ENCODE assay signal across 8 mouse cellular contexts in genomic region chr4:124477870-124478301, GRCm38 (mm10).
DNase-seq lines count a peak whose midpoint lies in the region; ATAC-seq and TF ChIP-seq lines count a peak whose summit lies in the region.

No protein-coding gene starts in this region.

- peaks cover 11% of the 10 kb centered on the region for H3K4me1 ChIP-seq in heart, embryonic 10.5 days
- no peaks in the 10 kb centered on the region for H3K4me1 ChIP-seq in heart, postnatal 0 days (ENCODE audit: control insufficient read depth, insufficient read depth)
- peaks cover 15% of the 10 kb centered on the region for H3K4me1 ChIP-seq in limb, embryonic 10.5 days
- peaks cover 4% of the 10 kb centered on the region; the same call in 1 of the 2 replicates for H3K4me1 ChIP-seq in neural tube, embryonic 11.5 days (ENCODE audit: control insufficient read depth, insufficient read depth, low read length)

- H3K27me3 ChIP-seq in heart, embryonic 10.5 days (ENCODE audit: insufficient read depth, poor library complexity, severe bottlenecking) = peaks cover 93% of the 10 kb centered on the region
- peaks cover 49% of the 10 kb centered on the region for H3K27me3 ChIP-seq in heart, postnatal 0 days (ENCODE audit: control insufficient read depth, insufficient read depth, low read length)
- peaks cover 100% of the 10 kb centered on the region for H3K27me3 ChIP-seq in limb, embryonic 10.5 days (ENCODE audit: low read depth, poor library complexity, severe bottlenecking)
- peaks cover 79% of the 10 kb centered on the region for H3K27me3 ChIP-seq in neural tube, embryonic 11.5 days (ENCODE audit: control insufficient read depth, insufficient read depth, low read length)

- TF ChIP-seq EP300 in heart, postnatal 0 days (IDR thresholded peaks at IDR 0.05; ENCODE audit: low read depth) = no peak

- H3K4me3 ChIP-seq in heart, embryonic 10.5 days = peak overlapping the region; percentile 45
- no peak overlapping the region for H3K4me3 ChIP-seq in heart, postnatal 0 days (ENCODE audit: low read depth, low read length)
- peak overlapping the region; percentile 38 for H3K4me3 ChIP-seq in limb, embryonic 10.5 days
- no peak overlapping the region for H3K4me3 ChIP-seq in neural tube, embryonic 11.5 days (ENCODE audit: low read depth, low read length)

- no peaks in the 10 kb centered on the region for H3K9me3 ChIP-seq in heart, embryonic 10.5 days
- no peaks in the 10 kb centered on the region for H3K9me3 ChIP-seq in heart, postnatal 0 days (replicated peaks; ENCODE audit: control insufficient read depth, low read length)
- no peaks in the 10 kb centered on the region for H3K9me3 ChIP-seq in limb, embryonic 10.5 days (replicated peaks)
- no peaks in the 10 kb centered on the region for H3K9me3 ChIP-seq in neural tube, embryonic 11.5 days (ENCODE audit: control insufficient read depth, low read length)

- H3K36me3 ChIP-seq in heart, embryonic 10.5 days = no peaks in the 10 kb centered on the region
- no peaks in the 10 kb centered on the region for H3K36me3 ChIP-seq in heart, postnatal 0 days (replicated peaks; ENCODE audit: control insufficient read depth, insufficient read depth, low read length)
- H3K36me3 ChIP-seq in limb, embryonic 10.5 days = no peaks in the 10 kb centered on the region
- no peaks in the 10 kb centered on the region for H3K36me3 ChIP-seq in neural tube, embryonic 11.5 days (ENCODE audit: control insufficient read depth, insufficient read depth, low read length)

- DNase-seq in heart, embryonic 10.5 days (ENCODE audit: low spot score) = no peak
- no peak for DNase-seq in heart, postnatal 25 days (ENCODE audit: low spot score)
- DNase-seq in heart, postnatal 0 days (ENCODE audit: low spot score) = no peak
- peak; percentile 73 for DNase-seq in limb, embryonic 10.5 days (ENCODE audit: low spot score)
- peak; percentile 85 for DNase-seq in neural tube, embryonic 11.5 days (ENCODE audit: low spot score)
- DNase-seq in right cerebral cortex, adult 18-20 months = no peak
- DNase-seq in spleen, postnatal 10 days (ENCODE audit: low spot score in 2 of 2) = no peak
- DNase-seq in c-Kit-positive CD71-positive TER-119-positive erythroid progenitor cells, embryonic 14.5 days (ENCODE audit: low spot score) = no peak

- no peak overlapping the region for H3K9ac ChIP-seq in heart, postnatal 0 days (replicated peaks; ENCODE audit: low read depth, low read length)
- H3K9ac ChIP-seq in neural tube, embryonic 11.5 days (ENCODE audit: low read length) = no peak overlapping the region

- H3K27ac ChIP-seq in heart, embryonic 10.5 days = no peak overlapping the region
- H3K27ac ChIP-seq in heart, postnatal 0 days (ENCODE audit: low read depth) = no peak overlapping the region
- H3K27ac ChIP-seq in limb, embryonic 10.5 days = peak overlapping the region; percentile 31; the same call in 1 of the 2 replicates
- H3K27ac ChIP-seq in neural tube, embryonic 11.5 days (ENCODE audit: low read depth, low read length) = no peak overlapping the region

- H3K4me2 ChIP-seq in heart, postnatal 0 days (ENCODE audit: low read depth, low read length) = peak overlapping the region; percentile 8; the same call in 1 of the 2 replicates
- H3K4me2 ChIP-seq in neural tube, embryonic 11.5 days (ENCODE audit: low read depth) = 0 out of 2 replicates have a peak overlapping the region, but pooled peaks have one; percentile 0

- no peak for ATAC-seq in heart, postnatal 0 days (ENCODE audit: insufficient read depth, low read depth)
- ATAC-seq in neural tube, embryonic 11.5 days (ENCODE audit: insufficient read depth, low FRiP score, low TSS enrichment) = peak; percentile 87

- intact Hi-C loops in heart, postnatal 25 days (cut with DNase I) = no loop called here

- WGBS in heart, embryonic 10.5 days = 3% methylated on average over 22 of the region's 22 CpGs
- 9% methylated on average over 20 of the region's 22 CpGs for WGBS in heart, postnatal 0 days
- WGBS in limb, embryonic 10.5 days = 1% methylated on average over 20 of the region's 22 CpGs
- WGBS in neural tube, embryonic 11.5 days = under 1% methylated on average over 17 of the region's 22 CpGs

- TF ChIP-seq CTCF in heart, postnatal 0 days (IDR thresholded peaks at IDR 0.05; ENCODE audit: low read depth) = no peak

Comparison
In these comparisons a context has a peak if more than half of its experiments do, and no peak if none do; other contexts are left out.
1. H3K4me3 ChIP-seq: peak in heart, embryonic 10.5 days (single experiment) and limb, embryonic 10.5 days (single experiment); none in heart, postnatal 0 days (single experiment) and neural tube, embryonic 11.5 days (single experiment).
2. DNase-seq: peak in limb, embryonic 10.5 days (single experiment) and neural tube, embryonic 11.5 days (single experiment); none in heart, embryonic 10.5 days (single experiment), heart, postnatal 25 days (single experiment), heart, postnatal 0 days (single experiment), right cerebral cortex, adult 18-20 months (single experiment), spleen, postnatal 10 days (0 of 2) and c-Kit-positive CD71-positive TER-119-positive erythroid progenitor cells, embryonic 14.5 days (single experiment).